Mouse (Mus musculus) C2C12 (cell line): ENCODE measurements around the gene Gm11985.

ENCODE experiments used
- CEBPB ChIP-seq: IDR thresholded peaks from one replicate; pipeline ENCODE4 v1.6.1; 2011; ENCODE audit warnings: low read depth, mild to moderate bottlenecking, control low read depth, moderate library complexity
- CTCF ChIP-seq: IDR thresholded peaks from one replicate; pipeline ENCODE4 v1.5.1; 2011; ENCODE audit not compliant: control insufficient read depth, insufficient read depth, insufficient read length
- FOSL1 ChIP-seq: IDR thresholded peaks from one replicate; pipeline ENCODE4 v1.8.0; 2011; ENCODE audit warnings: mild to moderate bottlenecking, low read length; ENCODE audit not compliant: poor library complexity, insufficient read depth, severe bottlenecking
- MAX ChIP-seq: IDR thresholded peaks from one replicate; pipeline ENCODE4 v1.6.1; 2011; ENCODE audit warnings: mild to moderate bottlenecking, control low read depth
- MYOD1 ChIP-seq: IDR thresholded peaks from one replicate; pipeline ENCODE4 v1.6.1; 2011; ENCODE audit warnings: low read depth; ENCODE audit not compliant: control insufficient read depth, insufficient read length
- MYOG ChIP-seq: IDR thresholded peaks from one replicate; pipeline ENCODE4 v1.6.1; 2011; ENCODE audit not compliant: control insufficient read depth, insufficient read length; ENCODE audit errors: extremely low read depth
- USF1 ChIP-seq: IDR thresholded peaks from one replicate; pipeline ENCODE4 v1.6.1; 2011; ENCODE audit warnings: low read depth, mild to moderate bottlenecking, control low read depth, moderate library complexity

DNA sequence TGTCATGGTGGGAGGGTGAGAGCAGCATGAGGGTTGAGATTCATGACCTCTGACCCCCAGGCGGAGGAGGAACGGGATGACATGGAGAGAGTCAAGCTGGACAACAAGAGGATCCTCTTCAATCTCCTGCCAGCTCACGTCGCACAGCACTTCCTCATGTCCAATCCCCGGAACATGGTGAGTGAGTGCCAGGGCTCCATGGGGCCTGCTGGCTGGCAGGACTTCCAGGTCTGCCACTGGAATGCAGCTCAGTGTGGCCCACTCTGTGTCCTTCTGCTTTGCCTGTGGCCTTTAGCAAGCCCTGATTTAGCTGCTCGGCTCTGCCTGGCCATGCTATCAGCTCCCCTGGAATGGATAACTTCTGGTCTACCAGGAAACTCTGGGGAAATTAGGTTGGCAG lies 28.2 kb downstream of the Gm11985 start:
- TF ChIP-seq MAX (no peak), CTCF (no peak), MYOG (no peak), CEBPB (no peak), USF1 (no peak), FOSL1 (no peak), MYOD1 (no peak)
